Mouse (Mus musculus) gastrocnemius, postnatal 14 days (tissue): Measurements from ENCODE around the gene Sstr2. TPM values are rescaled to one million over a fixed set of nuclear protein-coding genes. Genes with fewer than 3 reads are reported as not detected.
A peak's percentile ranks its signal among the peaks of the same experiment; 100 is the strongest.

Source experiments
- DNase-seq: peaks from one replicate; pipeline ENCODE4 v3.0.0; 2021; ENCODE audit warnings: mixed read lengths
- intact Hi-C: fragments of 180-260 bp; cut with DNase I; formaldehyde crosslinking; loops from one replicate; pipeline ENCODE4 v1.15.1; 2025; ENCODE audit warnings: low total_unique reads
- long read RNA-seq, 2 experiments: library from polyadenylated mRNA; stranded (forward); transcript quantifications; one replicate each; pipeline ENCODE4 v2.0.0; 2021
- total RNA-seq, 2 experiments: library from RNA; stranded (reverse); gene quantifications; 2 replicates each; pipeline ENCODE4 v1.2.3; 2021

Gene Sstr2
- total RNA-seq, result not detected
- long read RNA-seq, experiment 1, result 0 reads
- long read RNA-seq, experiment 2, result 0 reads

DNA sequence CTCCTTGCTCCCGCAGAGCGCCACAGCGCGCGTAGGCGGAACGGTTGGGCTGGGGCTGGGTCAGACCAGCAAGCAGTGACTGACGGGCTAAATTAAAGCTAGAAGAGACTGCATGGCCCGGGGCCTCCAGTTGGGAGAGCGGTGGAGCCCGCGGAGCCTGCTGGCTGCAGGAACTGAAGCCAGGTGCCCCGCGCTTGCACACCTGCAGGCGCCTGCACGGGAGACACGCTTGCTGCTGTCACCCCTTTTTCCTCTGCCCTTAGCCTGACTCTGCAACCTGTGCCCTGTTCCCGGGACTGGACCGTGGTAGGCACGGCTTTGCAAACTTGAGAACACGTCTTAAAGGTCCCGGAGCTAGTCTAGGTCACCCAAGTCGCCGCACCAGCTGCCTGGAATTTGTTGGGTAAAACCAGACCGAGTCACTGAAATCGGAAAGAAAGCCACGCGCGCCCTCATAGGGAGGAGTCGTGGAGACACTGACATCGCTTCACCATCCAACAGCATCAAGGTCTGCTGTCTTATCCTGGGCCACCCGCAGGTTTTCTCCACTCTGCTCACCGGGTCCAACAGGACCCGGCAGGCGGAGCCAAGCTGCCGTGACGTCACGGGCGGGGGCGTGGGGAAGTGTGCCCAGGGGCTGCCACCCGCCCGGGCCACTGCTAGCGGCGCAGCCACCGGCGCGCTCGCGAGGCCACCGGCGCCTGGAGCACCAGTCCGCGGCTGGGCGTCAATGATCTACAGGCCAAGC lies at the start of gene Sstr2:
Gene Sstr2 (plus strand): TSS at position 671 of the 748 bp plus-strand sequence.
- peak; percentile 51 for DNase-seq
- intact Hi-C loops, result loop anchor here (5.0 to 10.0 kb wide), 3 partner anchors 114 to 442 kb away; no protein-coding TSS in a partner anchor

DNA sequence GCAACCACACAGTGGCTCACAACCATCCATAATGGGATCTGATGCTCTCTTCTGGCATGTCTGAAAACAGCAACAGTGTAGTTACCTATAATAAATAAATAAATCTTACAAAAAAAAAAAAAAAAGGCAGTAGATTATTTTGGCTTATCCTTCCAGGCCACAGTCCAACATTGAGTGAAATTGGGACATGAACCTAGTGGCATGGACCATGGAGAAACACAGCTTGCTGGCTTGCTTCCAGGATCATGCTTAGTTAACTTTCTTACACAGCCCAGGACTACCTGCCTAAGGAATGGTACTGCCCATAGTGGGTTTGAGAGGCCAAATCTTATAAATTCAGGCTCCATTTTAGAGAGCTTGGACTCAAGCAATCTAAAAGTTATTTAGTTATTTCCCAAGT lies 47.5 kb upstream of the Sstr2 start:
- no peak for DNase-seq
- intact Hi-C loops, result no loop called here

DNA sequence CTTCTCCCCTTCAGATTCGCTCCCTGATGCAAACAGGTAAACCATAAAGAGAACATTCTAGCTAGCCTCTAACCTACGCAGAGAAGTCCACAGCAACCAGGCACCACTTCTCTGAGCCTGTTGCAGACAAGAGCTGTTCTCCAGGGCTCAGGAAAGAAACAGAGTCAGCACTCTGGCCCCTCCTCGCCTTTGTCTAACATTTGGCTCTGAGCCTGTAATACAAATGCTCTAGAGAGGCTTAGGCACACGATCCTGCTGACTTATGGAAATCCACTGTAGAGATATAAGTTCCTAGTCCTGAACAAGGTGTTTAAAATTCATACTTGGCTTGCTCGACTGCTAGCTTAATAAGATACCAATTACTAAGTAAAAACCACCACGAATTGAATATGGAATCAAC lies 46.5 kb upstream of the Sstr2 start:
- no peak for DNase-seq
- intact Hi-C loops, result no loop called here

DNA sequence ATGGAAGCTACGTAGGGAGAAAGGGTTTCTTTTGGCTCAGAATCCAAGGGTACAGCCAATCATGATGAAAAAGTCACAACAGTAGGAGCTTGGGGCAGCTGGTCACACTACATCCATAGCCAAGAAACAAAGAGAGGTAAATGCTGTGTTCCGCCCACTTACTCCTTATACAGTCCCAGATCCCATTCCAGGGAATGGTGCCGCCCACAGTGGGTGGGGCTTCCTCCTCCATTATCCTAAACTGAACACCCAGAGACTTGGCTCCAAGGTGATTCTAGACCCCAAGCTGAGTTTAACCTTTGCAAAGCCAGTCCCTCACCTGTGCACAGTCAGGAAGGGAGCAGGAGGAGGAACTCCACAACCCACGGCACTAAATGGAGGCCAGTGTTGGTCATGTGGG lies 41.9 kb upstream of the Sstr2 start:
- DNase-seq, result no peak
- intact Hi-C loops, result no loop called here

DNA sequence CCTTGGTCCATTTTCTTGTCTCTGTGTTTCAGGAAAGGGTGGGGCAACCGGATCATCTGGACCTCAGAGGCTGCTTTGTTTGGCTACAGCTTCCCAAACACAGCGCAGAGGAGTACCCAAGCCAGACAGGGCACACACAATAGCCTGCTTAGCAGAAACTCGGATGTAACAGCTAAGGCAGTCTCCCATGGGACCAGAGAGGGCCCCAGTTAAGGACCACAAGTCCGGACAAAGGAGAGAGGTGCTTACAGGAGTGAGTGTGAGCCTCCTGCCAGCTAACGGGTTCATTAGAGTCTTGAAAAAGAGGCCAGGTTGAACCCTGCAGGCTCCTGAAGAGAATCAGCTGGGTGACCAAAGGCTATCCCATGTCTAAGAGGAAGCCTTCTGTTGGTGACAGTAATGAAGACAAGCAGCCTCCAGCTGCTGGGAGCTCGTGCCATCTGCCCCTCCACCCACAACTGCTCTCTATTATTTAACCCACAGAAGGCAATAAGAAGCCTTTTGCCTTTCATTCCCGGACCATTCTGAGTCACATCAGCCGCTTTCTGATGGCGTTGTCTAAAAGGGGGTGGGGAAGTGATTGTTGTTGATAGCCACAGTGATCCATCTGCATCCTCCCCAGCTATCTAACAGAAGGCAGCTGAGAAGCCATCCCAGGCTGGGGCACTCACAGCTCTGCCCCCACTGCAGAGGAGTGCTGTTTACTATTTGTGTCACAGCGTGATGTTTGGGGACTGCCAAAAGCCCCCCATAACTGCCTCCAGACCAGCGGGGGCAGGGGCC lies 35.1 kb upstream of the Sstr2 start:
- DNase-seq, result no peak
- intact Hi-C loops, result no loop called here

DNA sequence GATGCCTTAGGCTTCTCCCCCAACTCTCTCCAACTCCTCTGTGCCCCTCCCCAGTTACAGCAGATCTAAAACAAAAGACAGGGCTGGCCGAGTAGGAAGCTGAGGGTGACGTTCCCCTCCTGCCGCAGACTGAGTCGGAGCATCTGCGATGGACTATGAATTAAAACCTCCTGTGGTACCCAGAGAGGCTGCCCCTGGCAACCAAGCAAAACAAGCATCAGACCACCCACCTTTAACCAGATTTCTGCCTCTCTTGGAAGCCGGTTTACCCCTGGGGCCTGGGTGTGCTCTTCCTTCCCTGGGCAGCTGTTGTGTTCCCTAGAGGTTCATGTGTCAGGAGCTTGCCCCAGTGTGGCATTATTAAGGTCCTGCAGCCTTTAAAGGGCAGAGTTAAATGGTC lies 32.7 kb upstream of the Sstr2 start:
- intact Hi-C loops, result no loop called here
- no peak for DNase-seq

DNA sequence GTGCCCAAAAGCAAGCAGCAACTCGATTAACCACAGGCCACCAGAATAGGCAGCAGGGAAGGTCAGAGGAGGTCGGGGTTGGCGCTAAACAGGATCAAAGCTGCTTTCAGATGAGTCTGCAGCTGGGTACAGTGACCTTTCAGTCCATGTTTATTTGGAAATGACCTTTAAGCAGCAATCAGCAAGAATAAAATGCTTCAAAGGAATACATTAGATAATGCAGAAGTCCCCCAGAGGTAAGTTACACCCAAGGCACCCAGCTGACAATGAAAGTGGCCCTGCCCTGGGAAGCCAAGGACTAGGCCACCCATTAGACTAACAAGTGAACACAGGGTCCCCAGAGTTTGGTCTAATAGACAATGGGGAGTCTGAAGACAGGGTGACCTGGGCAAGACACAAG lies 30.2 kb upstream of the Sstr2 start:
- no peak for DNase-seq
- intact Hi-C loops, result no loop called here

DNA sequence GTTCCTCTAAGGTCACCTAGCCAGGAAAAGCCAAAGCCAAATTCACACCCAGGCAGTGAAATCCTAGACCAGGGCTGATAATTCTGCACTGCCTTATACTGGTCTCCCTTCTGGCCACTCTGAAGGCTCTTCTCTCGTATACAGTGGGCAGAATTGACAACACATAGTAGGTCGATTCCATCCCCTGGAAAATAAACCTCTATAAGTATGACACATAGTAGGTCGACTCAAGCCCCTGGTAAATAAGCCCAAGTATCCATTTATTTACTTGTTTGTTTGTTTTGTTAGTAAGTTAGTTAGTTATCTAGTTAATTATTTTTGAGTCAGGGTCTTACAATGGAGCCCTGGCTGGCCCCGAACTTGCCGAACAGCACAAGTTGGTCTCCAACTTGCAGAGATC lies 24.0 kb upstream of the Sstr2 start:
- DNase-seq, result no peak
- intact Hi-C loops, result no loop called here

DNA sequence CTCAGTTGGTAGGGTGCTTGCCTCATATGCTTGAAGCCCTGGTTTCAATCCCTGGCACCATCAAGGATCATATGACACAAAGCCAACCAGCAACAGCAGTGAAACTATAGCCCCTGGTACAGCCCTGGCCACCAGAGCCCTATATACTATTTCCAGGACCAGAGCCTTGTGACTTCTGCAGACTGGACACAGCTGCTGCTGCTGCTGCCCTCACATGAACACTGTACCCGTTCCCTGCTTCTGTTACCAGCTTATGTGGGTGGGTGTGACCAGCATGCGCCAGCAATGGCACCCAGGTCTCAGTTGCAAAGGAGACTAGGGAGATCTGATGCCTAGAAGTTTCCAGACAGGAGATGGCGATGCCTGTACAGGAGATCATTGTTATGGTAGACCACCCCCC lies 21.5 kb upstream of the Sstr2 start:
- intact Hi-C loops, result no loop called here
- no peak for DNase-seq

DNA sequence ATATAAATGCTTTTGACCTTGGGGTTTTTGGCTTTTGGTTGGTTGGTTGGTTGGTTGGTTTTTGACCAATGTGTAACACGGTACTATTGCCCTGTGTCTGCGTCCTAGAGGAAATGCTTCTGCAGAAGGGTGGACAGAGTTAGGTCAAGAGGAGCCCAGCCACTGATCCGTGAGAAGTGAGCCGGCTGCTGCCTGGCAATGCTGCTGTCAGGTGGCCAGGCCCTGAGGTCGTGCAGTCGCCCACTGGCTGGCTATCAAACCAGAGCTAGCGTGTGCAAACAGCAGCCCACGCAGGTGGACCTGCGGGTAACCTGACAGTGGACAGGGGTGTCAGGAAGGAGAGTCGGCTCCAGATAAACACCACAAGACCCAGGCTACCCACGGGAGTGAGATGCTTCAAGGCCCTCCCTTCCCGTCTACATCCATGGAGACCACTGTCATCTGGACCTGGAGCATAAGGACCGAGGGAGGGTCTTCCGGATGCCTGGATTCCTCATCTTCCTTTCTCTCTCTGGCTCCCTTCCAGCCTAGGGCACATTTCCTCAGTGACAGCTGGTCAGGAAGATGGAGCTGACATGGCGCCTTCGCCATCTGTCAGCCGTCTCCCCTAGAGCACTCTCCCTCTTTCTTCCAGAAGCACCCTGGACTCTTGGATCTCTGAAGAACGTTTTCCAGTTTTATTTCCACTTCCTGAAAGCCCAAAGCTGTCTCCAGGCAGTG lies 18.5 kb upstream of the Sstr2 start:
- no peak for DNase-seq
- intact Hi-C loops, result no loop called here

DNA sequence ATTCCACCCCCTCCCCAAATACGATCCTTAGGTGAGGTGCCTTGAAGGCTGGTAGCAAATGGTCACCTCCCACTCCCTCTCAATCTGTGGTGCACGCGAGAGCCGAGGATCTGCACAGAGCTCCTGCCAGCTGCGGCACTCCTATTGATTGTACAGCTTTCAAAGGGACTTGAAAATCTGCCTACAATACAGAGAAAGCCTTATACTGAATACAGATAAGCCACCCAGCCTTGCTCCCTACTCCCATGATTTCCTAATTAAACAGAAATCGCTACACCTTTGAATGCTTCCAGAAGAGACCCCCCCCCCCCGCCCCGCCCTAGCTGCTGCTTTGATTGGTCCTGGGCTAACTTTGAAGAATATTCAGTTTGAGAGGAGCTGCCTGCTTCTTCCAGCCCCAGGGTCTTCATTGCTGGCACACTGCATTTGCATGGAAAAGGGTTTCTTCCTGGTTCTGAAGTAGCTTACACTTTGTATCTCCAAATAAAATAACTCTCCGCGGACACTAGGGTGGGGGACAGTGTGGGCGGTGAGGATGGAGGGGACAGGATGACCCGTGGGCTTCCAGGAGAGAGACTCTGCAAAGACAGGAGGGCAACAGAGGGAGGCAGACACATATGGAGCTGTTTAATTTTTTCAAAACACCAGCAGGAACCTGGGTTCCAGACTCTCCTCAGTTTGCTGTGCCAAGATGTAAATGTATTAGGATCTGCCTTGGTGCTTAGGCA lies 17.4 kb upstream of the Sstr2 start:
- intact Hi-C loops, result no loop called here
- no peak for DNase-seq

DNA sequence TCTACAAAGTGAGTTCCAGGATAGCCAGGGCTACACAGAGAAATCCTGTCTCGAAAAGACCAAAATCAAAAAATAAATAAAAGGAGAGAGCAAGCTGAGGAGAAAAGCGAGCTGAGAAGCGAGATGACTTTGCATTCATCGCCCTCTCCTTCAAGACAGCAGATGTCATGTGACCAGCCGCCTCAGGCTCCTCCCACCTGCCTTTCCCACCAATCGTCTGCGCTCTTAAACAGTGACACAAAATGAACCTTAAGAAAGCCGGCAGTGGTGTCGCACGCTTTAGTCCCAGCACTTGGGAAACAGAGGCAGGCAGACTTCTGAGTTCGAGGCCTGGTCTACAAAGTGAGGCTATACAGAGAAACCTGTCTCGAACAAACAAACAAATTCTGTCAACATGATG lies 11.6 kb upstream of the Sstr2 start:
- intact Hi-C loops, result no loop called here
- DNase-seq, result no peak

DNA sequence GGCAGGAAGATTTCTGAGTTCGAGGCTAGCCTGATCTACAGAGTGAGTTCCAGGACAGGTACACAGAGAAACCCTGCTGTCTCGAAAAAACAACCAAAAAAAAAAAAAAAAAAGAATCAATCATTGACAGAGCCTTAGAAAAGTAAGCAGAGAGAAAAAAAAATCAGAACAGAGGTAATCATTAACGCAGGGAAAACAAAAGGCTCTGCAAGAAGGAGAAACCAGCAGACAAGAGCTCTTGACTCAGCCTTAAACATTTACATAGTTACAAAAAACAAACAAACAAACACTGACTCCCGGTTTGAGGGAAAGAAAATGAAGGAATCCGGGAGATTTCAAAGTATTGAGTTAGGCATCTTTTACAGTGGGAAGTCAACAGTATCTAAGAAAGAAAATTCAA lies 9.6 kb upstream of the Sstr2 start:
- no peak for DNase-seq
- intact Hi-C loops, result no loop called here

DNA sequence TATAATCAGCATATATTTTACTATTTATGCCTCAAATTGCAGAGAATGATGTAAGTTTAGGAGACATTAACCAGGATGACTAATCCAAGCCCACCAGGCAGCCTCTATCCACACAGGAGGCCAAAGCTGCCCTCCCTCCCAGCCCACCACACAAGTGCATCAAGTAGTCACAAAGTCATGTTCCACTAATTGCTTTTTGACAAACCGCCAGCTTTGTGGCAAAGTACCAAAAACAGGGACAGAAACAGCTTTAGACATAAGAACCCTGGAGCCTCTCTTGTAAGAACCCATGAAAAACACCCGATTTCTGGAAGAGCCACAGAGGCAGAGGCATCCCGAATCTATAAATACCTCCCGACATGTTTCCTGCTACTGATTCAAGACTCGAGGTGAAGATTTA lies 8.9 kb upstream of the Sstr2 start:
- no peak for DNase-seq
- intact Hi-C loops, result loop anchor here (10.0 kb wide), 1 partner anchor 105 kb away; no protein-coding TSS in a partner anchor

DNA sequence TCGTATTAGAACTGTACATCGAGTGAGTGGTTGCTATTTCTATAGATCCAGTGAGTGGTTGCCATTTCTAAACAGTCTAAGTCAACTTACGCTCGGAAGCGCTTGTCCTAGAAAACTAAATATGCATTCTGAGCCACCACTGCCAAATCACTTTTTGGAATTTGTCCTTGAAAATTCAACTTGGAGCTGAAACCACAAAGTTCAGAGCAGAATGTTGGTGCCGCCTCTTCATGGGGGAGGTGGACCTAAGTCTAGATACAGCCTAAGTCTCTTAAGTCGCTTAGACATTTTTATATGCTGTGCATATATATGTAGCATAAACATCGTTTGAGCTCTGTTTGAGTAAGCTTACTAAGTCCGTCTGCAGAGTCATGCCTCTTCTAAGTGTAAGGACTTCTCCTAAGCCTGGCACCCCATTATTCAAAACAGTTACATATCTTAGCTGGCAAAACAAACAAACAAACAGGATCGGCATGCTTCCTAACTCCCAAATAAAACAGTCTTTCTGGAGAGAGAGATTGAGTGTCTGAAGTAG lies 8.0 kb upstream of the Sstr2 start:
- no peak for DNase-seq
- intact Hi-C loops, result loop anchor here (10.0 kb wide), 1 partner anchor 106 kb away; no protein-coding TSS in a partner anchor

DNA sequence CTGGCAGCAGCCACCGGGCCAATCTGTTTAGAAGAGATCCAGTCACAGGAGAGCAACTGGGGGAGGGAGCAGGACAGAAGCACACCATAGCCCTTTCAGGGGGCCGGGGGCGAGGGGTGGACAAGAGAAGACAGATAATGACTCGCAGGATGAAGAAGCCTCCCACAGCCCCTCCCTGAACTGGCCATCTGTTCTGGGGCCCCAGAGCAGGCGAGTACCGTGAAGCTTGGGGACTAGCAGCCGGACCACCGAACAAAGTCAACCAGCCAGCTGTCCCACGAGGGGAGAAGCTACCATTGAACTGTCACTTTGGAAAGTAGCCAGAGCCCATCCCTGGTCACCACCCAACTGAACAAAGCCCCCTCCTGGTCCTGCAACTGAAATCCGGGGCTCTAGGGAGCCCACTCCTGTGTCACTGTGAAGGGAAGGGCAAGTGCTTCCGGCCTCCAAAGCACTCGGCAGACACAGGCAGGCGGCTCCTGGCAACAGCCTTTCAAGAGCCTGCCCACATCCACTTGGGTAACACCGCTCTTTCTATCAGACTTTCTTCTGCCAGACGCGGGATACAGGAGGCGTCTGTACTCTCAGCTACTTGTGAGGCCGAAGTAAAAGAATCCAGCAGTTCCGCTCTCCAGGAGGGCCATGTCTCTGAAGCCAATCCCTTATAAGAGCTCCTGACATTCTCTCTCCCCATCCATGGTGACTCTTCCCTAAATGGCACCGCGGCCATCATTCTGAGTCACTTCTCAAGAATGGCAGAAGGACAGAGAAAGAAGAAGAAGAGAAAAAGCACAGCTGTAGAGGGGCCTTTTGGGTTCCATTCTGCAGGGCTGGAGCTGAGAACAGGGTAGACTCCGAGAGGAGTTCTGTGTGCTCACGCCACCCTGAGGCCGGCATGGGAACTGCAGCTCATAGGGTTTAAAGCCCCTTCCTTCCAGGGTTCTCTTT lies 7.2 kb upstream of the Sstr2 start:
- intact Hi-C loops, result loop anchor here (10.0 kb wide), 1 partner anchor 107 kb away; no protein-coding TSS in a partner anchor
- peak; percentile 47 for DNase-seq

DNA sequence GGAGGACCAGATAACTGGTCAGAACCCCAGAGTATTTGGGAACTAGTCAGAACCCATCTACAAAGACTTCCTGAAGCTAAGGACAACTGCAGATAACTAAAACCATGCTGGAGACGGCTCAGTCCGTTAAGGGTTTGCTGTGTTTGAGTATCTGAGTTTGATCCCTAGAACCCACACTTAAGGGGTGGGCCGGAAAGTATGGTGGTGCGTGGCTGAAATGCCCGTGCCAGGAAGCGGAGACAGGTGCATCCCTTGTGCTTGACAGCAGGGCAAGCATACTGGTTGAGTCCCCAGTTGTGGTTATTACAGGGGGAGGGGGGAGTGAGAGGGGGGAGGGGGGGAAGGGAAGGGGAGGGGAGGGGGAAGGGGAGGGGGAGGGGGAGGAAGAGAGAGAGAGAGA lies 4.7 kb upstream of the Sstr2 start:
- intact Hi-C loops, result loop anchor here (10.0 kb wide), 1 partner anchor 110 kb away; no protein-coding TSS in a partner anchor

More for the DNA sequence above, 4.7 kb upstream of the Sstr2 start:
- no peak for DNase-seq
